Mouse (Mus musculus) spleen, adult 2 months (tissue): ENCODE measurements around the gene Prm1. TPM values are rescaled to one million over a fixed set of nuclear protein-coding genes. Genes with fewer than 3 reads are reported as not detected.
"Not testable (repeated sequence)": the region's sequence is repeated elsewhere in the genome, so short reads cannot be mapped to it uniquely, and the experiment has no call there.

Source experiments
- DNase-seq, 2 experiments: peaks; one replicate each; pipeline versions ENCODE4 v3.0.0 to v3.0.0-alpha.2; 2012 to 2021; ENCODE audit warnings: low spot score in 2 of 2, low read depth in 1 of 2
- H3K27ac ChIP-seq: fragments of 200-500 bp; 2 replicates; pipeline ENCODE4 v1.5.1; 2012; ENCODE audit warnings: low read length, inconsistent platforms; ENCODE audit not compliant: insufficient read depth
- H3K27me3 ChIP-seq: fragments of 200-500 bp; 2 replicates; pipeline ENCODE4 v1.6.1; 2012; ENCODE audit warnings: mild to moderate bottlenecking, moderate library complexity, low read length, inconsistent platforms; ENCODE audit not compliant: control insufficient read depth, insufficient read depth
- H3K36me3 ChIP-seq: fragments of 200-500 bp; 2 replicates; pipeline ENCODE4 v1.6.1; 2012; ENCODE audit warnings: mild to moderate bottlenecking, low read length, inconsistent platforms; ENCODE audit not compliant: control insufficient read depth, insufficient read depth
- H3K4me1 ChIP-seq: fragments of 200-500 bp; 2 replicates; pipeline ENCODE4 v1.6.1; 2011; ENCODE audit warnings: inconsistent platforms; ENCODE audit not compliant: control insufficient read depth, insufficient read depth, insufficient read length
- H3K4me3 ChIP-seq: fragments of 200-500 bp; 2 replicates; pipeline ENCODE4 v1.5.1; 2011; ENCODE audit warnings: mild to moderate bottlenecking, inconsistent platforms; ENCODE audit not compliant: insufficient read depth, insufficient read length; ENCODE audit errors: extremely low read depth
- CTCF ChIP-seq: fragments of 200-500 bp; IDR thresholded peaks from 2 replicates; pipeline ENCODE4 v1.5.1; 2011; ENCODE audit warnings: mild to moderate bottlenecking, inconsistent platforms; ENCODE audit not compliant: insufficient read depth, insufficient read length, insufficient replicate concordance; ENCODE audit errors: extremely low read depth
- POLR2A ChIP-seq: fragments of 200-500 bp; IDR thresholded peaks from 2 replicates; pipeline ENCODE4 v1.6.1; 2011; ENCODE audit warnings: low read depth, low read length, inconsistent platforms
- WGBS: fragments of 180-500 bp; shearing (Covaris S2); methylation state at CpG from one replicate; pipeline ENCODE4 v1.1.7; 2018; 5-methylcytosine and 5-hydroxymethylcytosine counted together
- polyA plus RNA-seq: library from polyadenylated mRNA; depleted of rRNA; stranded (reverse); fragments of >200 nt; gene quantifications from 2 replicates; pipeline ENCODE4 v1.2.3, GENCODE M21; 2012

Gene Prm1
- polyA plus RNA-seq, 1 experiment = 0.47 TPM

DNA sequence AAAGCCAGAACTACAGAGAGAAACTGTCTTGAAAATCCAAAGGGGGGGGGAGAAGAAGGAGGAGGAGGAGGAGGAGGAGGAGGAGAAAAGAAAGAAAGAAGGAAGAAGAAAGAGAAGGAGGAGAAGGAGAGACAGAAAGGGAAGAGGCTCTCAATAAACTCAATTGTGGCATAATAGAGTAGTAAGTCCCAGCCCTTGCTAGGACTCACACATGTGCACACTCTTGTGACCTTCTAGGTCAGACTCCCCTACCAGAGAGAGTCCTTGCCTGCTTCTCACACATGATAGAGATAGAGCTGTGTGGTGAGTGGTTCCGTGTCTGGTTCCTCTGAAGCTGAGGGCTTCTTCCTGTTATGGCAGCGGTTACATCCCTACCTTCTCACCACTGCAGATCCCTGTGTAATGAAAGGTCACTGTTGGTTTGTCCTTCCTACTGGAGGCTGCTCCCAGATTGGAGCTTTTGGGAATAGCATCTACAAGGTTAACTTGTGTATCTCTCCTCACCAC, 7.3 kb upstream of the Prm1 start, which contains the start of gene Gm11172:
Gene Gm11172 (plus strand): TSS at position 51 of the 507 bp plus-strand sequence.
- Histone ChIP-seq H3K4me1 (peaks cover 12% of the 10 kb centered on the region; the same call in 1 of the 2 replicates), H3K27ac (no peak within 1 kb of the TSS), H3K4me3 (no peak within 1 kb of the TSS), H3K36me3 (no peaks in the 10 kb centered on the region), H3K27me3 (no peaks in the 10 kb centered on the region)
- 38% methylated on average over 2 of the region's 2 CpGs for WGBS
- no peak for DNase-seq
- no peak for TF ChIP-seq CTCF
- TF ChIP-seq POLR2A = no peak

DNA sequence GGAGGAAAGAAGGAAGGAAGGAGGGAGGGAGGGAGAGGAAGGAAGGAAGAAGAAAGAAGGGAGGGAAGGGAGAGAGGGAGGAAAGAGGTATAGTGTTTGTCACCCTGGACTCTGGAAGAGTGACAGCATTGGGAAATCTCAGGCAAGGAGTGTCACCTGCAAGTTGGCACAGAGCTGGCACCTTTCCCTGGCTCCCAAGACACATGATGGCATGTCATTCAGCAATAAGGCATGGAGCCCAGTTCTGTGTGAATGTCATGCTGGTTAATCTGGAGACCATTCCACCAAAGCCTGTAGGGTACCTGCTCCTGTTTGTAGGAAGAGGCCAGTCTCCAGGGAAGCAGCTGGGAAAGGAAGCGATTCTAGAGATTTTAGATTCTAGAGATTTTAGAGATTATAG, 4.7 kb upstream of the Prm1 start:
- Histone ChIP-seq H3K27me3 (no peaks in the 10 kb centered on the region), H3K4me1 (peaks cover 28% of the 10 kb centered on the region; the same call in 1 of the 2 replicates), H3K4me3 (no peak overlapping the region), H3K36me3 (no peaks in the 10 kb centered on the region), H3K27ac (no peak overlapping the region)
- DNase-seq = no peak
- TF ChIP-seq CTCF = no peak
- TF ChIP-seq POLR2A = no peak
- 90% methylated on average over 1 of the region's 1 CpGs for WGBS

DNA sequence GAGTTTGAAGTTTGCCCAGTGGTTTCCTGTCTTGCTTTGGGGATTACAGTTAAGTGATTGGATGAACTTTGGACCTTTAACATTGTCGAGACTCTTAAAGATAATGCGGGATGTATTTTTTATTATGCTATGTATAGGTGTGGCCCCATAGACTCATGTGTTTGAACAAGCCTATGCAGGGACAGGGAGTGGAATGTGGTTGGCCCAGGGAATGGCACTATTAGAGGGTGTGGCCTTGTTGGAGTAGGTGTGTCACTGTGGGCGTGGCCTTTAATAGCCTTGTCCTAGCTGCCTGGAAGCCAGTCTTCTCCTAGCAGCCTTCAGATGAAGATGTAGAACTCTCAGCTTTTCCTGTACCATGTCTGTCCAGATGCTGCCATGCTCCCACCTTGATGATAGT, 3.2 kb downstream of the Prm1 start:
- not testable (repeated sequence) for H3K4me3 ChIP-seq, H3K27ac ChIP-seq, H3K36me3 ChIP-seq, DNase-seq, H3K27me3 ChIP-seq
- WGBS = 82% methylated on average over 3 of the region's 3 CpGs
- peaks cover 17% of the 10 kb centered on the region; the same call in 1 of the 2 replicates for H3K4me1 ChIP-seq

DNA sequence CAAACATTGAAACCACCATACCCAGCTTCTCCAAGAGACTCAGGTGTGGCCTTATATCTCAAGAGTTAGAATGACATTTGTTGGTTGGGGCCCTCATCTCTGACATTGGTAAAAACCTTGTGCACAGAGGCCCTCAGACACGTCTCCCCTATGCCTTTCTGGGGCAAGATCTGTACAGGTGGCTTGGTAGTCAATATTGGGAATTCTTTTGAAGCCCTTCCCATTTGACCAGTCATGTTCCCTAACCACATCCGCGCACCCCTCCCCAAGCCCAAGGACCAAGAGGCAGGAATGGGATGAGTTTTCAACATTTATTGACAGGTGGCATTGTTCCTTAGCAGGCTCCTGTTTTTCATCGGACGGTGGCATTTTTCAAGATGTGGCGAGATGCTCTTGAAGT, 9.6 kb downstream of the Prm1 start, which contains the start of gene Prm2:
Gene Prm2 (minus strand): TSS at position 101 of the 400 bp plus-strand sequence.
- Histone ChIP-seq H3K27me3 (no peaks in the 10 kb centered on the region), H3K4me1 (no peaks in the 10 kb centered on the region), H3K27ac (no peak within 1 kb of the TSS), H3K4me3 (no peak within 1 kb of the TSS), H3K36me3 (no peaks in the 10 kb centered on the region)
- TF ChIP-seq POLR2A (no peak), CTCF (no peak)
- WGBS = 90% methylated on average over 6 of the region's 6 CpGs
- DNase-seq = no peak

DNA sequence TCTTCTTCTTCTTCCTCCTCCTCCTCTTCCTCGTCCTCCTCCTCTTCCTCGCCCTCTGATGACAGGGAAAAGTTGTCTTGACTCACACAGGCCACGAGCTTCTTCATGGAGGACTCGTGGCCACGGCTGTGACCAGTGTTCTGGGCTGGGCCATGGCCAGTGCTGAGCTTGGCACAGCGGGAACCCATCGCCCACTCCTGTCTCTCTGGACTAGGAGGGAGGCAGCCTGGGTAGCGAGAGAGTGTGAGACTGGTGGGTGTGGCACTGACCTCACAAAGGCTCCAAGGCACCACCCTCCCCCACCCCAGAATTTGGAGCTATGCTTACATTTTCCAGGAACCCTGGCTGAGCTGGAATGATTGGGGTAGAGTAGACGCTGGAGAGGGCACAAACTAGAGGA, 14.9 kb downstream of the Prm1 start, which contains the start of gene Prm3:
Gene Prm3 (minus strand): TSS at position 213 of the 400 bp plus-strand sequence.
- peaks cover 9% of the 10 kb centered on the region; the same call in 1 of the 2 replicates for H3K4me1 ChIP-seq
- WGBS = 85% methylated on average over 9 of the region's 9 CpGs
- H3K36me3 ChIP-seq = no peaks in the 10 kb centered on the region
- H3K27ac ChIP-seq = no peak within 1 kb of the TSS
- no peak for TF ChIP-seq CTCF
- TF ChIP-seq POLR2A = no peak
- H3K4me3 ChIP-seq = no peak within 1 kb of the TSS
- no peak for DNase-seq
- H3K27me3 ChIP-seq = no peaks in the 10 kb centered on the region

DNA sequence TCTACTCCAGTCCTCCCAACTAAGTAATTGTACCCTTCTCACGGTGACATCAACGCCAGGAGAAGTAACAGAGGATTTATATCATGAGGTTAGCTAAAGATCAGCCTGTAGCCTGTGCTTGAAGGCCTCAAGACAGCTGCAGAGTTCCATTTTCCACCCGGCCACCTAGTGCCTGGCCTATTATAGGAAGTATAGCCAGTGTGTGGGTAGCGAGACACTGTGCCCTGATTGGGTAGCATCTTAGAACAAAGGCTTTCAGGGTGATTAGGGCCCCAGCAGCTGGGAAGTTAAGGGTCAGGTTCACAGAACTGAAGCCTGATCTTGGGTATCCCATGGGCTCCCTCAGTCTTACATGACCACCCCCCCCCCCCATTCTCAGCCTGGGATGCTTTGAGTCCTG, 16.8 kb downstream of the Prm1 start:
- Histone ChIP-seq H3K4me3 (no peak overlapping the region), H3K4me1 (peaks cover 9% of the 10 kb centered on the region), H3K36me3 (no peaks in the 10 kb centered on the region), H3K27ac (no peak overlapping the region), H3K27me3 (no peaks in the 10 kb centered on the region)
- TF ChIP-seq CTCF (no peak), POLR2A (no peak)
- WGBS = 56% methylated on average over 4 of the region's 4 CpGs
- no peak for DNase-seq

DNA sequence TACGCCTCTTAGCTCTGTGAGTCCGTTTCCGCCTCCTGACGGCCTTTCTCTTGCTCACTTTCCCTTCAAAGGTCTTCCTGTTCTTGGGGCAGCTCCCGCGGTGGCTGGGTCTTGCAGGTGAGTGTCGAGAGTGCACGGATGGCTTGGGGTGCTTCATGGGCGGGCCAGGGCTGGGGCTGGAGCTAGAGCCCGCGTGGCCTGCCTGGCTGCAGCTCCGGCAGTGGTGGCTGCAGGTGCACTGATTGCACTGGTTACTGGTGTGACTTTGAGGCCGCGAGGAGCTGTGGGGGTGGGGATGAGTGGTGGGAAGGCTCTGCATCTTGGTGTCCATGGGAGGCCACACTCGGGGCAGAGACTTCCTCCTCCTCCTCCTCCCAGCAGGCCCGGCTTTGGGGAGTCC, 17.4 kb downstream of the Prm1 start, which contains the start of gene Tnp2:
Gene Tnp2 (minus strand): TSS at position 390 of the 400 bp plus-strand sequence.
- DNase-seq = peak in 1 of 2 experiments; percentile 26
- TF ChIP-seq POLR2A (no peak), CTCF (no peak)
- Histone ChIP-seq H3K27ac (0 out of 2 replicates have a peak within 1 kb of the TSS, but pooled peaks have one; percentile 55), H3K4me1 (peaks cover 12% of the 10 kb centered on the region), H3K27me3 (no peaks in the 10 kb centered on the region), H3K4me3 (no peak within 1 kb of the TSS), H3K36me3 (no peaks in the 10 kb centered on the region)
- 36% methylated on average over 16 of the region's 16 CpGs for WGBS
